In genomic region chr13:44582767-44583085, GRCm38 (mm10) we compare ENCODE assay signal across 13 mouse cellular contexts.
DNase-seq lines count a peak whose midpoint lies in the region; ATAC-seq lines count a peak whose summit lies in the region.
"Had no signal": no experiment of that assay in that cellular context is flagged by ENCODE, and none has a peak within 500 bp of the region (broad histone marks: within the 10 kb centered on the region; RNA-seq: fewer than 3 reads in every experiment).

No protein-coding gene starts in this region.

- H3K36me3 ChIP-seq in heart, embryonic 11.5 days (ENCODE audit: control insufficient read depth, insufficient read depth, low read length), result no peaks in the 10 kb centered on the region
- H3K36me3 ChIP-seq in forebrain, embryonic 10.5 days (replicated peaks), result no peaks in the 10 kb centered on the region

- no peak overlapping the region for H3K4me3 ChIP-seq in heart, embryonic 11.5 days (ENCODE audit: low read depth, low read length)
- peak overlapping the region; percentile 36; the same call in 1 of the 2 replicates for H3K4me3 ChIP-seq in forebrain, embryonic 10.5 days

- H3K27ac ChIP-seq in heart, embryonic 11.5 days (ENCODE audit: low read depth, low read length), result peak overlapping the region; percentile 72
- peak overlapping the region; percentile 67 for H3K27ac ChIP-seq in forebrain, embryonic 10.5 days

- no peaks in the 10 kb centered on the region for H3K27me3 ChIP-seq in heart, embryonic 11.5 days (ENCODE audit: control insufficient read depth, insufficient read depth, low read length)
- peaks cover 19% of the 10 kb centered on the region for H3K27me3 ChIP-seq in forebrain, embryonic 10.5 days (ENCODE audit: poor library complexity, severe bottlenecking)

- no peak overlapping the region for H3K9ac ChIP-seq in heart, embryonic 11.5 days (ENCODE audit: low read depth, low read length)

- intact Hi-C loops in heart, postnatal 10 days (cut with DNase I), result loop anchor here (2.0 kb wide), 1 partner anchor 24 kb away; no protein-coding TSS in a partner anchor

- peak overlapping the region; percentile 47 for H3K4me2 ChIP-seq in heart, embryonic 11.5 days

- DNase-seq in heart, postnatal 10 days, result no peak
- DNase-seq in forebrain, embryonic 10.5 days (ENCODE audit: extremely low spot score, low spot score), result no peak
- DNase-seq in hindlimb bud, embryonic 11.5 days (ENCODE audit: extremely low spot score, low read depth, low spot score), result peak; percentile 52
- peak; percentile 20 for DNase-seq in neural tube, embryonic 10.5 days (ENCODE audit: extremely low spot score, low spot score)
- no peak for DNase-seq in natural killer cell, adult 2 months (ENCODE audit: low spot score in 2 of 2)
- no peak for DNase-seq in cerebellum, adult 18-20 months
- DNase-seq in gastrocnemius, adult 18-20 months (ENCODE audit: low spot score), result no peak
- DNase-seq: adrenal gland, postnatal 25 days; cerebellum, adult 11-12 months; kidney, postnatal 4 days; thymus, postnatal 25 days had no signal

- peaks cover 5% of the 10 kb centered on the region; the same call in 1 of the 2 replicates for H3K9me3 ChIP-seq in heart, embryonic 11.5 days (replicated peaks; ENCODE audit: control insufficient read depth, low read length)
- H3K9me3 ChIP-seq in forebrain, embryonic 10.5 days, result peaks cover 9% of the 10 kb centered on the region

- peaks cover 33% of the 10 kb centered on the region for H3K4me1 ChIP-seq in heart, embryonic 11.5 days (ENCODE audit: control insufficient read depth, insufficient read depth, low read length)
- peaks cover 54% of the 10 kb centered on the region for H3K4me1 ChIP-seq in forebrain, embryonic 10.5 days

- 14% methylated on average over 2 of the region's 2 CpGs for WGBS in heart, embryonic 11.5 days (ENCODE audit: insufficient replicate concordance)
- 14% methylated on average over 2 of the region's 2 CpGs for WGBS in forebrain, embryonic 10.5 days

- no peak for ATAC-seq in heart, embryonic 11.5 days (replicated peaks; ENCODE audit: insufficient number of reproducible peaks, low FRiP score, low TSS enrichment)
- ATAC-seq: lung, postnatal 0 days had no signal

Comparison
In these comparisons a context has a peak if more than half of its experiments do, and no peak if none do; other contexts are left out.
1. DNase-seq: peak in hindlimb bud, embryonic 11.5 days (single experiment) and neural tube, embryonic 10.5 days (single experiment); none in heart, postnatal 10 days (0 of 2), forebrain, embryonic 10.5 days (single experiment), natural killer cell, adult 2 months (0 of 2), cerebellum, adult 18-20 months (0 of 2) and gastrocnemius, adult 18-20 months (single experiment).